Mouse (Mus musculus): ENCODE data around the gene Srgn. TPM values are rescaled to one million over a fixed set of nuclear protein-coding genes. Genes with fewer than 3 reads are reported as not detected.
"Not testable (repeated sequence)": the region's sequence is repeated elsewhere in the genome, so short reads cannot be mapped to it uniquely, and the experiment has no call there.

The Srgn gene
- polyA plus RNA-seq, 1 experiment: 34.2 TPM

DNA sequence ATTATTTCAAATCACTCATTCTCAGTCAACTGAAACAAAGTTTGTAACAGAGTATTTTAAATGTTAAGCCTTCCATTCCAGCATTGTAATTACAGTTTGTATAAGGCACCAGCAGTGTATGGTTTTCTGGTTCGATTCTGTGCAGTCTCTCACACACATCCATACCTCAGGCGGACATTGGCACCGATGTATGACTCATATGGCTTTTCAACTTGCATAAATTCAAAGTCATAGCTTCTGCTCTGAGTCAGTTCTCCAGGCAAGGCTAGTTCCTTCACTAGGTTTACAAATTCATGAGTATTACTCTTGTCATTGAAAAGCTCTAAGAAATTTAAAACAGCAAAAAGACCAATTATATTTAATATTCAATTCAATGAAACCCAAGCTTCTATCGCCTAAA, 57.5 kb downstream of the Srgn start:
- Histone ChIP-seq H3K36me3 (ENCODE audit: control insufficient read depth, insufficient read depth, low read length) (peaks cover 3% of the 10 kb centered on the region), H3K27me3 (replicated peaks; ENCODE audit: control insufficient read depth, insufficient read depth, low read length) (no peaks in the 10 kb centered on the region), H3K27ac (ENCODE audit: insufficient read depth, low read depth, low read length) (no peak overlapping the region), H3K4me3 (ENCODE audit: insufficient read depth, low read depth, low read length) (no peak overlapping the region), H3K4me1 (ENCODE audit: control insufficient read depth, insufficient read depth, low read length) (no peaks in the 10 kb centered on the region)
- 92% methylated on average over 4 of the region's 4 CpGs for WGBS
- TF ChIP-seq POLR2A (IDR thresholded peaks at IDR 0.05; ENCODE audit: low read depth, low read length): no peak
- TF ChIP-seq CTCF (conservative IDR thresholded peaks at IDR 0.05; ENCODE audit: insufficient read depth, insufficient read length, low read depth, low read length): no peak
- DNase-seq: no peak

DNA sequence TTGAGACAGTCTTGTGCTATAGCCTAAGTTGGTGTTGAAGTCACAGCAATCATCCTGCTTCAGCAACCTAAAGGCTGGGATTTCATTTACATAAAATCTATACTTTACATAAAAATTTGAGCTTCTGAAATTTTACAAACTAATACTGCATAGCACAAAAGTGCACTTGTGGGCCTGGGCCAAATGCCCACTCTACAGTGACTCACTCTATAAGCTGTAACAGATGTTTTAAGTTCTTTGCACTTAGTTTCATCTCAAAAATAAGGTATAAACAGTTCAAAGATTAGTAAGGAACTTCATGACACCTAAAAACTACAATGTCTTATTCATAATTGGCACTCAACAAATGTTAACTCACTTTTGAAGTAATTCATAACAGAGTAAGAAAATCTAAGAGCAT, 65.9 kb downstream of the Srgn start:
- H3K4me1 ChIP-seq (ENCODE audit: control insufficient read depth, insufficient read depth, low read length): no peaks in the 10 kb centered on the region
- no peak for DNase-seq
- no peak overlapping the region for H3K27ac ChIP-seq (ENCODE audit: insufficient read depth, low read depth, low read length)
- TF ChIP-seq POLR2A (IDR thresholded peaks at IDR 0.05; ENCODE audit: low read depth, low read length) (no peak), CTCF (conservative IDR thresholded peaks at IDR 0.05; ENCODE audit: insufficient read depth, insufficient read length, low read depth, low read length) (no peak)
- H3K36me3 ChIP-seq (ENCODE audit: control insufficient read depth, insufficient read depth, low read length): peaks cover 5% of the 10 kb centered on the region
- no peaks in the 10 kb centered on the region for H3K27me3 ChIP-seq (replicated peaks; ENCODE audit: control insufficient read depth, insufficient read depth, low read length)
- no peak overlapping the region for H3K4me3 ChIP-seq (ENCODE audit: insufficient read depth, low read depth, low read length)

DNA sequence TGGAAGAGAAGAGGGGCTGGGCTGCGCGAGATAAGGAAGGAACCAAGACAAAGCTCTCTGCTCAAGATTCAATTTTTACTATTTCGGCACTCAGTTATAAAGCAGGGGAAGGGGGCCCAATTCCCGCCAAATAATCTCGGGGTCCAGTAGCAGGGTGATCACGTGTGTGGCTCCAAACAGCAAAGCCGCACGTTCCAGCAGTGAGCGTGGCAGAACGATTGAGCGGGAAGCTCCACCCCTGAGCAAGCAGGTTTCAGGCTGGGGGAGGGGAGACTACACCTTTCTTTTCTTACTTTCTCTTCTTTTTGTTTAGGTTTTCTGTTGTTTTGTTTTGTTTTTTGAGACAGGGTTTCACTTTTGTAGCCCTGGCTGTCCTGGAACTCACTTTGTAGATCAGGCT, 75.2 kb downstream of the Srgn start:
- WGBS: 70% methylated on average over 11 of the region's 11 CpGs
- H3K4me3 ChIP-seq (ENCODE audit: insufficient read depth, low read depth, low read length); H3K27ac ChIP-seq (ENCODE audit: insufficient read depth, low read depth, low read length); H3K36me3 ChIP-seq (ENCODE audit: control insufficient read depth, insufficient read depth, low read length); DNase-seq; H3K4me1 ChIP-seq (ENCODE audit: control insufficient read depth, insufficient read depth, low read length); H3K27me3 ChIP-seq (replicated peaks; ENCODE audit: control insufficient read depth, insufficient read depth, low read length): not testable (repeated sequence)

DNA sequence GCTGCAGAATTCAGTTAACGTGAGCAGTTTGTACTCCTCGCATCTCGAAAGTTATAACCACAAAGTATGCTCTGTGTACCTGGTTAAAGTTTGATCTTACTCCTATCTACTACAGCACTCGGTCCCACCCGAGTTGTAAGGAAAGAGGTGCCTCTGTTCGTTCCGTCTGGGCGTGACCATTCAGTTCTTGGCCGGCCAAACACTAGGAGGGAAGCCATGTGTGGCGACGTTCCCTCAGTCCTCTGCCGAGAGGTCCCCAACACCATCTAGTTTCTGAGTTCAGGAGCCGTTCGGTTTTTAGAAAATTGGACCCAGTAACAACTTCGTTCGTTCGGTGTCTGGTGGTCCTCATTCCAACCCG, 77.0 kb downstream of the Srgn start:
- 33% methylated on average over 18 of the region's 18 CpGs for WGBS
- H3K4me1 ChIP-seq (ENCODE audit: control insufficient read depth, insufficient read depth, low read length): peaks cover 4% of the 10 kb centered on the region; the same call in 1 of the 2 replicates
- TF ChIP-seq CTCF (conservative IDR thresholded peaks at IDR 0.05; ENCODE audit: insufficient read depth, insufficient read length, low read depth, low read length) (no peak), POLR2A (IDR thresholded peaks at IDR 0.05; ENCODE audit: low read depth, low read length) (no peak)
- peaks cover under 1% of the 10 kb centered on the region for H3K36me3 ChIP-seq (ENCODE audit: control insufficient read depth, insufficient read depth, low read length)
- DNase-seq: no peak
- H3K27ac ChIP-seq (ENCODE audit: insufficient read depth, low read depth, low read length): peak overlapping the region; percentile 95; the same call in 1 of the 2 replicates
- H3K4me3 ChIP-seq (ENCODE audit: insufficient read depth, low read depth, low read length): peak overlapping the region; percentile 85
- H3K27me3 ChIP-seq (replicated peaks; ENCODE audit: control insufficient read depth, insufficient read depth, low read length): no peaks in the 10 kb centered on the region

DNA sequence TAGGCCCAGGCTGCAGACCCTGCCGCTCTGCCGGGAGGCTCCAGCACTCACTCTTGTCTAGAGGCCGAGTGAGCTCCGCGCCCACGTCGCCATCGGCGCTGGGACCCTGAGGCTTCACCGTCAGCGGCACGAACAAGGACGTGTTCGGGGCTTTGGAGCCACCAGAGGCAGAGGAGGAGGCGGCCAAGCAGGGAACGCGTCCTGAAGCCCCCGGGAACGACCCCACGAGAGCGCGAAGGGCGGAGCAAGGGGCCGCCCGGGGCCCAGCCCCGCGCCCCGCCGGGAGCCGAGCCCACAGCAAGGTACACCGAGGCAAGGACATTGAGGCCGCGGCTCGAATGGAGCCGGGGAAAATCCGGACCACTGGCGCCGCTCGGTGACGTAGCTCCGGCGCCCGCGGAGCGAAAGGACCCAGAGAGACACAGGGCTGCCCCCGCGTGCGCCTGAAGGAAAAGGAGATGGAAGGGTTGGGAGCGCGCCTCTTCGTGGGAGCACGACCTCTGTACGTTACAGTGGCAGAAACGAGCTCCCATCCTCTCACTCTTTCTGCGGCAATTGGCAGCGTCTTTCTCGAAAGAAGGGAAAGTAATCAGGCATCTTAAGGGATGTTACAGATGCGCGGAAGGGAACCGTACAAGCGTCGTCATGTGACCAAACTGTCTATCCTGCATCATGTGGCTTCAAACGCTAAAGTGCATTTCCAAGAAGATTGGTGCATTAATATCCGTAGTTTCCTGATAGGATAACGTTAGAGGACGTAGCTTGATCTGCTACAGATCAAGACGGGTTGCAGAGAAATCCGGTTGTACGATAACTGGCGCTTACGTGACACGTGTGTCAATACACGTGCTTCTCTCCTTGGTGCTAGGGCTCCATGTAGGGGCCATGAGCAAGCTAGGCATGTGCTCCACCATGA, 77.6 kb downstream of the Srgn start, which contains the start of the genes 4930507D05Rik and Supv3l1:
Gene 4930507D05Rik (plus strand): TSS at position 126 of the 916 bp plus-strand sequence.
Gene Supv3l1 (minus strand): TSS at position 375 of the 916 bp plus-strand sequence.
- H3K4me1 ChIP-seq (ENCODE audit: control insufficient read depth, insufficient read depth, low read length): peaks cover 4% of the 10 kb centered on the region; the same call in 1 of the 2 replicates
- peak; percentile 92 for DNase-seq
- peak within 1 kb of the TSS; percentile 95 for H3K27ac ChIP-seq (ENCODE audit: insufficient read depth, low read depth, low read length)
- H3K4me3 ChIP-seq (ENCODE audit: insufficient read depth, low read depth, low read length): peak within 1 kb of the TSS; percentile 85
- WGBS: under 1% methylated on average over 73 of the region's 73 CpGs
- no peaks in the 10 kb centered on the region; the same call in 1 of the 2 replicates for H3K36me3 ChIP-seq (ENCODE audit: control insufficient read depth, insufficient read depth, low read length)
- no peak for TF ChIP-seq CTCF (conservative IDR thresholded peaks at IDR 0.05; ENCODE audit: insufficient read depth, insufficient read length, low read depth, low read length)
- no peak for TF ChIP-seq POLR2A (IDR thresholded peaks at IDR 0.05; ENCODE audit: low read depth, low read length)
- no peaks in the 10 kb centered on the region for H3K27me3 ChIP-seq (replicated peaks; ENCODE audit: control insufficient read depth, insufficient read depth, low read length)

Other genes with a start within 250 kb of the Srgn start
- 60.5 and 60.9 TPM in 2 replicates for gene Hk1, start 147.5 kb downstream of the Srgn start, polyA plus RNA-seq (2012; rRNA removed)
- 1.1 TPM in 2 replicates for gene Hkdc1, start 105.0 kb downstream of the Srgn start, polyA plus RNA-seq (2012; rRNA removed)
- 0.14 and 0.16 TPM in 2 replicates for gene 4930507D05Rik, start 78.0 kb downstream of the Srgn start, polyA plus RNA-seq (2012; rRNA removed)
- gene Supv3l1, start 77.7 kb downstream of the Srgn start, polyA plus RNA-seq (2012; rRNA removed): 22.9 and 25.4 TPM in 2 replicates
- gene Vps26a, start 40.6 kb downstream of the Srgn start, polyA plus RNA-seq (2012; rRNA removed): 16.7 and 24.5 TPM in 2 replicates
- 31.0 and 36.1 TPM in 2 replicates for gene Kif1bp, start 51.0 kb upstream of the Srgn start, polyA plus RNA-seq (2012; rRNA removed)
- gene Ddx21, start 74.8 kb upstream of the Srgn start, polyA plus RNA-seq (2012; rRNA removed): 6.8 and 9.3 TPM in 2 replicates
- 8.7 and 14.8 TPM in 2 replicates for gene Ddx50, start 123.8 kb upstream of the Srgn start, polyA plus RNA-seq (2012; rRNA removed)
- 0.16 and 0.33 TPM in 2 replicates for gene Stox1, start 198.7 kb upstream of the Srgn start, polyA plus RNA-seq (2012; rRNA removed)